Mouse (Mus musculus): ENCODE measurements at regions not wholly inside any gene's neighbourhood (a gene's known extent, or its start where the extent isn't known, plus 50 kb on each side); places are given as distances from the start of the nearest gene placed in this dataset.

DNA sequence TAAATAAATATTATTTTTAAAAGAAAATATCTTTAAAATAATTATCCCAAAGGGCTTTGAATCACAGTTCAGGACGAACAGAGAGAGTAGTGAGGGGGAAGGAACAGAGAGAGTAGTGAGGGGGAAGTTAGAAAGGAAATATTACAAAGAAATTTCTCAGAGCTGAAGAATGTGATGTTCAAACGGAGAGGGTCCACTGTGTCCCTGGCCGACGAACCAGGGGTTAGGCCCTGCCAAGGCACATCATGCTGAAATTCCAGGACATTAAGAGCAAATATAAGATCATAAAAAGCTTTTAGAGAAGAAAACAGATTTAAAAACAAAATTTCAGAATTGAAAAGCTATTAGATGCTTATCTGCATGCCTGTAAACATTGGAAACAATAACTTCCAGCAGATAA is 61.6 kb downstream of the Skor1 start:
- Histone ChIP-seq H3K27me3 (ENCODE audit: control insufficient read depth, insufficient read depth, low read length, poor library complexity, severe bottlenecking) (no peaks in the 10 kb centered on the region), H3K36me3 (ENCODE audit: control insufficient read depth, insufficient read depth, low read length, poor library complexity, severe bottlenecking) (no peaks in the 10 kb centered on the region)
- DNase-seq (ENCODE audit: low read depth, low spot score), result no peak

DNA sequence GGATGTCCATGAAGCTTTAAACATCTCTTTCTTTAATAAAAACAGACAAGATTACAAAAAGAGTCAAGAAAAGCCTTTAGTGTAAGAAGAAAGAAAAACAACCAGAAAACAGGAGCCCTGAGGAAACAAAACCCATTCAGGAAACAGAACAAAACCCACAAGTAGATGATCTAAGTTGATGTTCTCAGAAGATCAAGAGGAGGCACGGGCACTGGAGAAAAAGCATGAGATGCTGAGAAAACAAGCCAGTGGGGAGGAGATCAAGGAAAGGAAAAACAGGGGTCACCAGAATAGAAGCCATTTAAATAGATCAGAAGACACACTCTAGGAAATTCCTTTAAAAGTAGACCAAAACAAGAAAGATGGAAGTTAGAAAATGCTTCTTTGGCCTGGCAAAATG is 62.1 kb downstream of the Skor1 start:
- no peaks in the 10 kb centered on the region for H3K36me3 ChIP-seq (ENCODE audit: control insufficient read depth, insufficient read depth, low read length, poor library complexity, severe bottlenecking)
- H3K27me3 ChIP-seq (ENCODE audit: control insufficient read depth, insufficient read depth, low read length, poor library complexity, severe bottlenecking), result no peaks in the 10 kb centered on the region
- DNase-seq (ENCODE audit: low read depth, low spot score), result no peak

DNA sequence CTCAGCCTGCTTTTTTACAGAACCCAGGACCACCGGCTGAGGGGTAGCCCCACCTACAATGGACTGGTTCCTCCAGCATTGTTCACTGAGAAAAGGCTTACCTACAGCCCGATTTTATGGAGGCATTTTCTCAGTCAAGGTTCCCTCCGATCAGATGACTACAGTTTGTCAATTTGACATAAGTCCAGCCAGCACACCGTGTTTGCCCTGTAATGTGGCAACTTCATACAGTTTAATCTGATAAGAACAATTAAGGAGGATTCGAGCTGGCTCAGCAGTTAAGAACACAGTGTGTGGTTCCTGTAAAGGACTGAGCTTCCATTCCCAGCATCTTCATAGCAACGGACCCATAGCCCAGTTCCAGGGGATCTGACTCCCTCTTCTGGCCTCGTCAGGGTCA is 65.9 kb downstream of the Skor1 start:
- H3K36me3 ChIP-seq (ENCODE audit: control insufficient read depth, insufficient read depth, low read length, poor library complexity, severe bottlenecking), result no peaks in the 10 kb centered on the region
- DNase-seq (ENCODE audit: low read depth, low spot score), result no peak
- H3K27me3 ChIP-seq (ENCODE audit: control insufficient read depth, insufficient read depth, low read length, poor library complexity, severe bottlenecking), result no peaks in the 10 kb centered on the region

DNA sequence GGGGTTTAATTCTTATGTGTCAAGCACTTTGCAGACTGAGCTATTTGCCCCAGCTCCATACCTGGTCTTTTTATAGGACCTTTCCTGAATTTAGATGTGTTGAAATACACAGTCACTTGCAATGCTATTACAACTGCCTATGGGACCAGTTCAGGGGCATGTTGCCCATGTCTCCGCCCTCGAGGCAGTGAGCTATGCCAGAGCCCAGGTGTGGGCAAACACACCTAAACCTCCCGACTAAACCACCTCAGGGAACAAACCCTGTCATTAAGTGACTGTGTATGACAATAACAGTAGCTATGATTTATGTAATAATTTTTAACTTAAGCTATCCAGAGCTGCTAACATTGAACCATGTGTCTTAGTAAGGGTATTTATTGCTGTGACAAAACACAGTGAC is 66.5 kb downstream of the Skor1 start:
- H3K27me3 ChIP-seq (ENCODE audit: control insufficient read depth, insufficient read depth, low read length, poor library complexity, severe bottlenecking), result no peaks in the 10 kb centered on the region

DNA sequence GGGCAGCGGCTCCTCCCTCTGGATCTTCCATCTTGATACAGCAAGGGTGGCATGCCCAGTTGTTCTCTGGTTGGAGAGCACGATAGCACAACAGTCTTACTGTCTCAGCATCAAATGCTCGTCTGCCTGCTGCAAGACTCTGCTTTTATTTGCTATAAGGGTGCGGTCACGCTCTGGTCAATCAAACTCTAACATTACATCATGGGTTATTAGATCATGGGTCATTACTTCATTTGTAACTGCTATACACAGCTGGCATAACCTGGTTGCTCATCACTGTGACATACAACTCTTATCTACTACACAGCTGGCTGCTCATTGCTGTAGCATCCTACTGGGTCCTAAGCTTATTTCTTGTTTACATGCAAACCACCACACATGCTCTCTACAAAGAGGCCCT is 68.4 kb downstream of the Skor1 start:
- DNase-seq (ENCODE audit: low read depth, low spot score), result no peak
- H3K27me3 ChIP-seq (ENCODE audit: control insufficient read depth, insufficient read depth, low read length, poor library complexity, severe bottlenecking), result no peaks in the 10 kb centered on the region
- no peaks in the 10 kb centered on the region for H3K36me3 ChIP-seq (ENCODE audit: control insufficient read depth, insufficient read depth, low read length, poor library complexity, severe bottlenecking)

More for the DNA sequence above, 66.5 kb downstream of the Skor1 start:
- H3K36me3 ChIP-seq (ENCODE audit: control insufficient read depth, insufficient read depth, low read length, poor library complexity, severe bottlenecking), result no peaks in the 10 kb centered on the region
- DNase-seq (ENCODE audit: low read depth, low spot score), result no peak

DNA sequence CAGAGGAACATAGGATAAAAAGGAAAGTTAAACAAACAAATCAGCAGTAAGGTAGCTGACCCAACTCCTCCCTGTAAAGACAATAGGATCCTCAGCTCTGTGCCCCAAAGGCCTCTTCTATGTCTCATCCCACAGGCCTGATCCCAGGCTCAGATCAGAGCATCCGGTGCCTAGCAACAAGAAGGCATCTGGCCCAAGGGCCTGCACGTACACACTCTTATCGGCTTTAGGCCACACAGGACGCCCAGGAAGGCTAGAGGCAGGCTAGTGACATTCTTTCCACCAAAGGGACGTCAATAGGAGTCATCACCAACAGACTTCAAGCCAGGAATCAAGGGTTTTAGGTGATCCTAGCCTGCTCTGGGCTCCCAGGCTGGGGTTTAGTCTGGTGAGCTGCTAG is 73.5 kb downstream of the Skor1 start:
- Histone ChIP-seq H3K27me3 (ENCODE audit: control insufficient read depth, insufficient read depth, low read length, poor library complexity, severe bottlenecking) (no peaks in the 10 kb centered on the region), H3K36me3 (ENCODE audit: control insufficient read depth, insufficient read depth, low read length, poor library complexity, severe bottlenecking) (no peaks in the 10 kb centered on the region)
- DNase-seq (ENCODE audit: low read depth, low spot score), result no peak

DNA sequence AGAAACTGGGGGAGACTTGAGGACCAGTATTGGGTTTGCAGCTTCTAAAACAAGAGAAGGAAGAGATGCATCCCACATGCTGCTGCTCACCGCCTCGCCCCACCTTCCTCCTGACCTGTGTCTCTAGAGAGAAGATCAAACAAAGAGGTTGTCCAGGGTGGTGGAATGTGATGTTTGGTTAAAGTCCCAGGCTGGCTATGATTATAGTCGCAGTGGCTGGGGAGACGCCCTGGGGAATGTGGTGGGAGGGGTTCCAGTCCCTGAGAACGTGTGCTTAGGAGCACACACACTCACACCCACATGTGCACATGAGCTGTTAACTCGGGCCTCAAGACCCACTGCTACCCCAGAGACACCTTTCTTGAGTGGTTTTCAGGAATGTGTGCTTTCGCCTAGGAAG is 74.0 kb downstream of the Skor1 start:
- Histone ChIP-seq H3K27me3 (ENCODE audit: control insufficient read depth, insufficient read depth, low read length, poor library complexity, severe bottlenecking) (no peaks in the 10 kb centered on the region), H3K36me3 (ENCODE audit: control insufficient read depth, insufficient read depth, low read length, poor library complexity, severe bottlenecking) (no peaks in the 10 kb centered on the region)
- DNase-seq (ENCODE audit: low read depth, low spot score), result no peak

DNA sequence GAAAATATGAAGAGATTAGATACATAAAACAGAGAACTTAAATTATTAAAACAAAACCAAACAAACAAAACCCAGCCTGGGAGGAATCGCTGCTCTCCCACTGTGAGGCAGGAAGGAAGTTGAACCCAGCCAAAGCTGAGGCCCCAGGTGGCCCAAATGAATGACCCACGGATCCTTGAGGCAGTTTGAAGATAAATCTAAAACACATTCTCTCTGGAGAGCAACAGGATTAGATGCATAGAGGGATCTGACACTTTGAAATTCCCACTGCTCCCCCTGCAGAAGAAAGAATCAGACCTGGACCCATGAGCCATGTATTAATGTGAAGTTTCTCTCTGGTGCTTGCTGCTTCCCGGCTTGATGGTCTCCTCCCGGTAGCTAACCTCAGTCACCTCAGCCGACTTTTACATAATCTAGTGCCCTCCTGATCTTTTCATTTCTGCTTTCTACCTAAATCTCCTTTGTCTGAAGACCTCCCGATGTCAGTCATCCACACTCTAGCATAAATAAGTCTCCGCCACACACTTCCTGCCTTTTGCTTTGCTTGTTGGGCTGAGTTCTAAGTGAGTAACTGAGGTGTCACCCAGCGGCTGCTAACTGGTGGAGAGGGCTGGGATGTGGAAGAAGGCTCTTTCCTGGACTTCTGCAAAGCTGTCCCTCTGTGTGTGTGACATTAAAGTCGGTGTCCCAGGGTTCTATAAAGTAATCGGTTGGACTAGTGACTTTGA is 74.6 kb downstream of the Skor1 start:
- Histone ChIP-seq H3K36me3 (ENCODE audit: control insufficient read depth, insufficient read depth, low read length, poor library complexity, severe bottlenecking) (no peaks in the 10 kb centered on the region), H3K27me3 (ENCODE audit: control insufficient read depth, insufficient read depth, low read length, poor library complexity, severe bottlenecking) (no peaks in the 10 kb centered on the region)
- no peak for DNase-seq (ENCODE audit: low read depth, low spot score)

DNA sequence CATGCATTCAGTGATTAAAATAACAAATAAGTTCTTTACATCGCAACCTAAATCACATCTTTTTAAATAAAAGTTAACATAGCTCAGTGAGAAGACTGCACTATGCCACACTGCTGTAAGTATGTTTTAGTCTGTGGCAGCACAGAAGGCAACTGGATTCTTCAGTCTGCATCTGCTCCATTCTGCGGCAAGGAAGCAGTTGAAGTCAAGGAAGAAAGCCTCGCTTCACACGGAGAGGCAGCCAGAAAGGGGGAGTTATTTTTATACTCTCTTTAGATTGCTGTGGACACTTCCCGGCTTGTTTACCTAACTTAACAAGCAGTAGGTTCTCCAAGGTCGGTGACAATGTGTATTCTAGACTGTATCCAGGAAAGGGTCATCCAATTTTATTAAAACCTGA is 77.7 kb downstream of the Skor1 start:
- Histone ChIP-seq H3K36me3 (ENCODE audit: control insufficient read depth, insufficient read depth, low read length, poor library complexity, severe bottlenecking) (no peaks in the 10 kb centered on the region), H3K27me3 (ENCODE audit: control insufficient read depth, insufficient read depth, low read length, poor library complexity, severe bottlenecking) (no peaks in the 10 kb centered on the region)
- no peak for DNase-seq (ENCODE audit: low read depth, low spot score)

DNA sequence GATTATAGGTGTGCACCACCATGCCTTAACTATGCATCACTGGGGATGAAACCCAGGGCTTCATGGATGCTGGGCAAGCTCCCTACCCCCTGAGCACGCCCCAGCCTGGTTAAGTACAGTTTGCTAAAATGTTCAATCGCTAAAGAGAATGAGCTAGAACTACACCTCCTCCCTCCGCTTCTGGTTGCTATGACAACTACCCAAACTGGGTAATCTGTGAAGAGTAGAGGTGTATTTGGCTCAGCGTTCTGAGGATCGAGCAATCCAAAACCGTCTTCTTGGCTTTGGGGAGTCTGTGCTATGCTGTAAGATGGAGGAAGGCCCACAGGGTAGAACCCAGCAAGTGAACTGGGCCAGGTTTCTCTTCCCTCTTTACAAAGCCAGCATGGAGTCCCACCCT is 78.8 kb downstream of the Skor1 start:
- H3K36me3 ChIP-seq (ENCODE audit: control insufficient read depth, insufficient read depth, low read length, poor library complexity, severe bottlenecking), result no peaks in the 10 kb centered on the region
- H3K27me3 ChIP-seq (ENCODE audit: control insufficient read depth, insufficient read depth, low read length, poor library complexity, severe bottlenecking), result no peaks in the 10 kb centered on the region
- no peak for DNase-seq (ENCODE audit: low read depth, low spot score)

DNA sequence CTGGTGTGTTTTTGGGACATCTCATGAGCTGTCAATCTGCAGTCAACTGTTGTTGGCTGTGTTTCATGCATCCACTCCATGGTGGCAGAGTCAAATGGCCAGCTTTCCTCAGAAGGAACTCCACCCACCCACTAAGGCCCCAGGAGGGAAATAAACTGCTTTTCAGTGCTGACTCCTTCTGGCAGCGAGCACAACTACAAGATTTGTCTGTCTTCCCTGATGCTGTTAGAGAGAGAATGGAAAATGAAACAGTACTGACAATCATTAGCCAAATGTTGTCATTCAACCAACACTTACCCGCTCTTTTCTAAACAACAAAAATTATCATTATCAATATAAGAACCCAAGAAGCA is 79.3 kb upstream of the Pias1 start:
- H3K27me3 ChIP-seq (ENCODE audit: control insufficient read depth, insufficient read depth, low read length, poor library complexity, severe bottlenecking), result no peaks in the 10 kb centered on the region

DNA sequence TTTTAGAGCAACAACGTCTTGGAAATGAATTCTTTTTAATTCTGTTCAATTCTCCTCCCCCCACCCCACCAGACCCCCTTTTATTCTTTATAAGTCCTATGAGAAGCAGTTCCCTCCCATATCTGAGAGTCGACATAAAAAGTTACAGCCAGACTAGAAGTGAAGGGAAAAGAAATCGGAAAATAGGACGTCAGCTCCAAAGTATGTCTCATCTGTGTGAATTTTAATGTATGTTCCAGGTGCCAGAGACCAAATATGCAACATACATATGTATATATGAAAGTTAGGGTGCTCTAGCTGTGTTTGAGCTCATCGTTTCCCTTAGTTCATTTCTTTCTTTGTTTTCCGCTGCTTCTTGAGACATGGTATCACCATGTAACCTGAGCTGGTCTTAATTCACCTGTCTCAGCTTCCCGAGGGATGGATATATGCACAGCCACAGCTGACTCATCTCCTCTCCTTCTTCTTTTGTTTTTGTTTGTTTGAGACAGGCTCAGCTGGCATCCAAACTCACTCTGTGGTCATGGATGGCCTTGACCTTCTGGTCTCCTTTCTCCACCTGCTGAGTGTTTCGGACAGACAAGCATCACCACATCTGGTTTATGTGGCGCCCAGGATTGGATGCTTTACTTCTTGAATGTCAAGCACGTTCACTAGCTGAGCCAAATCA is 78.8 kb upstream of the Pias1 start:
- no peak for DNase-seq (ENCODE audit: low read depth, low spot score)
- no peaks in the 10 kb centered on the region for H3K36me3 ChIP-seq (ENCODE audit: control insufficient read depth, insufficient read depth, low read length, poor library complexity, severe bottlenecking)
- no peaks in the 10 kb centered on the region for H3K27me3 ChIP-seq (ENCODE audit: control insufficient read depth, insufficient read depth, low read length, poor library complexity, severe bottlenecking)

More for the DNA sequence above, 79.3 kb upstream of the Pias1 start:
- no peaks in the 10 kb centered on the region for H3K36me3 ChIP-seq (ENCODE audit: control insufficient read depth, insufficient read depth, low read length, poor library complexity, severe bottlenecking)
- DNase-seq (ENCODE audit: low read depth, low spot score), result no peak

DNA sequence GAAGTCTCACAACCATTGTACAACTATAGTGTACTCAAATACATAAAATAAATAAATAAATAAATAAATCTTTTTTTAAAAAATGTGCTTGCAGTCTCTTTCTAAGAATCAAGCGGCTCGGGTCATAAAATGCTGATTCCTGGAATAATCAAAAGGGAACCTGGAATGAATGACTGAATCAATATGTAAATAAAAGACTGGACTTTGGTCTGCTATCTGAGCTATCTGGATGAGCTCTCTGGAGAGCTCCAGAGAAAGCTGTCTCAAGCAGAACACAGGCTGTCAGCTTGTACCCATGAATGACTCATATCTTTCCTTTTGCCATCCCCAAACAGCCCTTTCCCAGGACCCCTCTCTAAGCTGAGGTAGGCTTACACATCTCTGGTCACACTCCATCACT is 75.8 kb upstream of the Pias1 start:
- no peaks in the 10 kb centered on the region for H3K27me3 ChIP-seq (ENCODE audit: control insufficient read depth, insufficient read depth, low read length, poor library complexity, severe bottlenecking)
- H3K36me3 ChIP-seq (ENCODE audit: control insufficient read depth, insufficient read depth, low read length, poor library complexity, severe bottlenecking), result no peaks in the 10 kb centered on the region

DNA sequence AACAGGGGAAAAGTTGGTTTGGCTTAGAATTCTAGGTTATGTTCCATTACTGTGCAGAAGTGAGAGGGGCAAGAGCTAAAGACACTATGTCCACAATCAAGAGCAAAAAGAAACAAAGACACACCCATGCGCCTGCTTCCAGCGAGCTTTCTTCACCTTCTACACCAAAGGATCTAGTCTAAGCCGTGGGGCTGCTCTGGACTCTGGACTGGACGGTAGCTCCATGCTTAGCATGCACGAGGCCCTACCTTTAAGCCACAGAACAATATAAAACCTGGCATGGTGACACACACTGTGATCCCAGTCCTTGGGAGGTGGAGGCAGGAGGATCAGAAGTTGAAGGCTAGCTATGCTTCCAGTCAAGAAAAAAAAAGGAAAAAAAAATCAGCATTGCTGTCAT is 73.0 kb upstream of the Pias1 start:
- H3K27me3 ChIP-seq (ENCODE audit: control insufficient read depth, insufficient read depth, low read length, poor library complexity, severe bottlenecking), result no peaks in the 10 kb centered on the region
- no peak for DNase-seq (ENCODE audit: low read depth, low spot score)
- no peaks in the 10 kb centered on the region for H3K36me3 ChIP-seq (ENCODE audit: control insufficient read depth, insufficient read depth, low read length, poor library complexity, severe bottlenecking)

More for the DNA sequence above, 75.8 kb upstream of the Pias1 start:
- no peak for DNase-seq (ENCODE audit: low read depth, low spot score)

DNA sequence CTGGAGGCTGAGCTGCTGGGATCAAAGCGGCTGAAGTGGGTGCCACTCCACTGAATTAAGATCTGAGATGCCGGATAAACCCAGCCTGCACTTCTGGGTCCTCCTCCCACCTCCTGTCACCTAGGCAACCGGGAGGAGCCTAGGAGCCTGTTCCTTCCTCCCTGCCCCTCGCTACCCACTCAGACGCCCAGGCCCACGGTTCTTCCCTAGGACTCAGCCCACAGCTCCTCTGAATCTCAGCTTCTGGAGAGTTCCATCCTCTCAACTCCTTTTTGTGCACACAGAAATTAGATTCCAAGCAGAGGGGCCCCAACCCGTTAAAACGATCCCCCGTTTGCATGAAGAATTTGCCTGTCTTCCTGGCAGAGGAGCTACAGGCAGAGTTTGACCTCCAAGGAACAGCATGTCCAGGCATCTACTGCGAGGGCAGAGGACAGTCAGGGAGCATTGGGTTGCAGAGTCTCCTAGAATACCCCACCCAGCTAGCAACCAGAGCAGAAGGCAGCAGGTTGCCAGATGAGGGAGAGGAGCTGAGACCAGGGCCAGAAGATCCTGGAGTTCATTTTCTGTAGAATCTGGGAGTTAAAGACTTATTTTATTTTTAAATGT is 71.6 kb upstream of the Pias1 start:
- no peaks in the 10 kb centered on the region for H3K36me3 ChIP-seq (ENCODE audit: control insufficient read depth, insufficient read depth, low read length, poor library complexity, severe bottlenecking)
- H3K27me3 ChIP-seq (ENCODE audit: control insufficient read depth, insufficient read depth, low read length, poor library complexity, severe bottlenecking), result no peaks in the 10 kb centered on the region
- no peak for DNase-seq (ENCODE audit: low read depth, low spot score)
